Mouse (Mus musculus): ENCODE measurements around the gene Prokr1.

GRCm38 (mm10) chr6:87638134-87638660 is 47.7 kb upstream of the Prokr1 start:
- TF ChIP-seq CTCF (IDR thresholded peaks at IDR 0.05; ENCODE audit: borderline replicate concordance, extremely low read depth, insufficient read depth, insufficient read length) (no peak), POLR2A (IDR thresholded peaks at IDR 0.05; ENCODE audit: borderline replicate concordance, extremely low read depth, insufficient read depth, insufficient read length, poor library complexity, severe bottlenecking) (no peak)

All from brain, embryonic 14.5 days (tissue).